Mouse (Mus musculus) layer of hippocampus, postnatal 14 days (tissue): Measurements from ENCODE around the gene Ndufa4l2. TPM values are rescaled to one million over a fixed set of nuclear protein-coding genes. Genes with fewer than 3 reads are reported as not detected.

Source experiments
- DNase-seq, 2 experiments: peaks; one replicate each; pipeline ENCODE4 v3.0.0; 2021 to 2022; ENCODE audit warnings: low spot score in 2 of 2, mixed read lengths in 1 of 2
- long read RNA-seq, 2 experiments: library from polyadenylated mRNA; stranded (forward); transcript quantifications; one replicate each; pipeline ENCODE4 v2.0.0; 2021
- total RNA-seq, 2 experiments: library from RNA; stranded (reverse); gene quantifications; 2 replicates each; pipeline ENCODE4 v1.2.3; 2021

The Ndufa4l2 gene
- 1 to 10 TPM; 4.8 to 6.9 TPM for total RNA-seq
- long read RNA-seq, experiment 1, transcript Ndufa4l2-201 (4 exons, 934 nt) = major isoform, 11 of 12 reads
- long read RNA-seq, experiment 1, partial matches to known transcripts = 0 of 12 reads
- long read RNA-seq, experiment 1, other reads (novel, unspliced or antisense) = 1 of 12 reads
- long read RNA-seq, experiment 2, transcript Ndufa4l2-201 (4 exons, 934 nt) = major isoform, 9 of 12 reads
- long read RNA-seq, experiment 2, partial matches to known transcripts = 0 of 12 reads
- long read RNA-seq, experiment 2, other reads (novel, unspliced or antisense) = 3 of 12 reads

GRCm38 (mm10) chr10:127514764-127515163, at the start of gene Ndufa4l2:
Gene Ndufa4l2, plus strand, starts transcription at chr10:127514967.
- DNase-seq = no peak

DNA sequence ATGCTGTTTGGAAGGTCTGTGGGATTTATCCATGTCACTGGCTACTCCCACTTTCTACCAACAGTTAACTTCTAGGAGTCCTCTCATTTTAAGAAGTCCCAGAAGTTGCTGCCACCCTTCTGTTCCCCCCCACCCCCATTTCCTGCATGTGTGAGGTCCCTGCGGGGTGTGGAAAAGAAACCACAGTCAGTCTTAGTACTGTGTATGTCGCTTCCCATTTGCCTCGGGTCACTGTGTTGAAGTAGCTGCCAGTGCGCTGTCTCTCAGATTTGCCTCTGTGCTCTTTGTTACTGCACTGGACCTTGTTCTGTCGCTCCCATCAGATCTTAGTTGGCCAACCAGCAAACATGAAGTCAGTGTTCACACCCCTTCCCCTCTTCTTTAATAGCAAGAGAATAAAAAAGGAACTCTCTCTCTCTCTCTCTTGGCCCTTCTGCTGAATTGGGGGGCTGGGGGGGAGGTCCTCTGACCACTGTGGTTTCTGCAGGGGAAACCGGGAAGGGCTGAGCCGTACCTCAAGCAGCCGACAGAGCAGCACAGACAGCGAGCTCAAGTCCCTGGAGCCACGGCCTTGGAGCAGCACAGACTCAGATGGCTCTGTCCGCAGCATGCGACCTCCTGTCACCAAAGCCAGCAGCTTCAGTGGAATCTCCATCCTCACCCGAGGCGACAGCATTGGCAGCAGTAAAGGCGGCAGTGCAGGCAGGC, 43.3 kb upstream of the Ndufa4l2 start:
- no peak for DNase-seq

- no peak for DNase-seq
Measured at GRCm38 (mm10) chr10:127472722-127473121, 42.0 kb upstream of the Ndufa4l2 start.

GRCm38 (mm10) chr10:127475175-127475574, 39.6 kb upstream of the Ndufa4l2 start:
- no peak for DNase-seq

- no peak for DNase-seq
Measured at GRCm38 (mm10) chr10:127476541-127476940, 38.2 kb upstream of the Ndufa4l2 start.

- DNase-seq = no peak
Measured at GRCm38 (mm10) chr10:127477301-127477700, 37.5 kb upstream of the Ndufa4l2 start.

GRCm38 (mm10) chr10:127479131-127479530, 35.6 kb upstream of the Ndufa4l2 start:
- DNase-seq = peak in 1 of 2 experiments; percentile 44

DNA sequence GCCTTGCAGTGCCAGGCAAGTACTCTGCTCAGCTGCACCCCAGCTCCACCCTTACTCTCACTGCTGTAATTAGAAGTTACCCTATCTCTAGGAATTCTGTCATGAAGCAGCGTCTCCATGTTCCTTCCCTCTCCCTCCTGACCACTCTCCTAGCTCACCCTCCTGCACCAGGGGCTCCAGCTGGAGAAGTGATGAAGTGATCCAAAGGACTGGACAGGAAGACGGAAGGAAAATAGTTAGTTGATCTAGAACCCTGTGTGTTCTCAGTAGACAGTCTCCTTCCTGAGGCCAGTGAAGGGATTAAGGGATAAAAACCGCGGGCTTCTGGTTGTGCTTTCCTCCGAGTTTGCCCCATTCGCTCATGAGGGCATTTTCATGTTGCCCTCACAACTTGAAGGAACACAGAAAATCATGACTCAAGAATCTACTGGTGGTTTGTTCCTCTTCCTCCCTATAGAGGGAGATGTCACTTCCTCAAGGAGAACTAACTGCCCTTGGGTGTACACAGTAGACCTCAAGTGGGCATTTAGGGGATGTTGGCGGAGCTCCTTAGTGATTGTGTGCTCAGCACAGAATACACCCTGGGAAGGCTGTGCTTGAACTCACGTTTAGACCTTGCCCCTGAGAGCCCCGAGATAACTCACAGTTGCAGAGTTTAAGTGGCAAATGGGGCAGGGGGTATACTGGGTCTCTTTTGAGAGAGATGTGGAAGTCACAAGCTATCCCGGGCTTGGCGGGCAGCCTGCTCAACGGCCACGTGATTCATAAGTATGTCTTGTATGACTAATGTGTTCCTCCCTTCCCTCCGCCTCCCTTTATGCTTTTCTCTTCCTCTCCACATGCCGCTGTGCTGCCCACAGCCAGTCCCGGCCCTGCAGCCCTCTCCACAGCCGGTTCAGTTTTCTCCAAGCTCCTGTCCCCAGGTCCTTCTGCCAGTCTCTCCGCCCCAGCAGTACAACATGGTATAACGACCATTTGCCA, 33.6 kb upstream of the Ndufa4l2 start:
- peak in 1 of 2 experiments; percentile 42 for DNase-seq

DNA sequence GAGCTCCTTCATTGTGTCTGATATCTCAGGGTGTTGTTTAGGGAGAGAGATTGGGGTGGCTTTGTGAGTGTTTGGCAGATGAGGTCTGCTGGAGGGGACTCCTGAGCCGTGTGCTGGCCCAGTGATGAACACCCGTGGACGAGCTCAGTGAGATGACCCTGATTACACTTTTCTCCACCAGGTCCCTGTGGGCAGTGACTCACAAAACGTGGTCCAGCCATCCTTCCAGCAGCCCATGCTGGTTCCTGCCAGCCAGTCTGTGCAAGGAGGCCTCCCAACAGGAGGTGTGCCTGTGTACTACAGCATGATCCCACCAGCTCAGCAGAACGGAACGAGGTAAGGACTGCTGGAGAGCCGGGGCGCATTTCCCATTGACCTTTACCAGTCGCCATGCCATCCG, 29.5 kb upstream of the Ndufa4l2 start:
- DNase-seq = no peak

GRCm38 (mm10) chr10:127488856-127489255, 25.9 kb upstream of the Ndufa4l2 start:
- no peak for DNase-seq

DNA sequence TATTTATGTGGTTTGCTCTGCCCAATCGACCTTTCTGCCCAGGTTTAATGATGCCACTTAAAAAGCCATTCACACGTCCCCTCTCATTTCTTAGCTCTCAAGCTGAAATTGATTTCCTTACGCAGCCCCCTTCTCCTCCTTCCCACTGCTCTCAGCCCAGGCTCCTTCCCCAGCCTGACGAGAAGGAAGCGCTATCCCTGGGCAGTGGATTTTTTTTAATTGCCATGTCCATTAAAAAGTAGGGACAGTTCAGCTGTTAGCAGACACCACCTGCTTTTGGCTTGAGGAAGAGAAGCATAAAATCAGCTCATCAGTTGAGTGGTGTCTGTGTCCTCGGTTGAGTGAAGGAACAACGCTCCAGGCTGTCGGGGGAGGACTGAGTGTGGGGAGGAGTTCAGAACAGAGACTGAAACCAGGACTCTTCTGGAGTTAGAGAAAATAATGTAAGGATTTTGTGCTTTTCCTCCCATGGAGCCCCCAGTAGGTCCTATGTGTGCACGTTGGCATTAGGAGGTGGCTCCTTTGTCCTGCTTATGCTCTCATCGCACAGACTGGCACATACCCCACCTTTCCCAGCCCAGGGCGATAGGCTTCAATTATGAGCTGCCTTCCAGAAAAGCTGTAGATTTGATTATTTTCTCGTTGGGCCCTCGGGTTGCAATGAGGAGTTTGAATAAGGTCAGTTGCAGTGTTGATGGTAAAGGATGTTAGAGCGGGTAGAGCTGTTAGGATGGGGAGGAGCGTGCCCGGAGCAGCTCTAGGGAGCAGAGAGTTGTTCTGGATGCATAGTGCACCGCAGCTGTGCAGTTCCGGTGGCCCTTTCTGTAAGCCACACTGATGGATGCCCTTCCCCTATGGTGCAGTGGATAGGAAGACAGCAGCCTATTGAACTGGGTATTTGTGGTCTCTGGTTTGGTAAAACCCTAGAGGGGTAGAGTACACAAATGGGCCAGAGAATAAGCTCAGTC, 24.3 kb upstream of the Ndufa4l2 start:
- DNase-seq = no peak

DNA sequence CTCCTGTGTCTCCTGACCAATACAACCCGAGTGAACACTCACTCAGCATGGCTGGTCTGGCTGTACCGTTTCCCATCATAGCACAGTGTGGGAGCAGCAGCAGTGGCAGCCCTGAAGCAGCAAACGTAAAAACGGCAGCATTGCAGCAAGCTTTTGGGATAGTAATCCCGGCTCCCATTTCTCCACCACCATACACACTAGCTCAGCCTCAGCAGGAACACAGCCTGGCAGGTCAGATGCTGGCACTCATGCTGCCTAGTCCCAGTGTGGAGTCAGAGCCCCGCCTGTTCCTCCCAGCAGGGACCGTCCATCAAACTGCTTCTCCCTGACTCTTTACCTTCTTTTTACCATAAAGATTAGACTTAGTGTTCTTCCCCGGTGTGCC, 23.6 kb upstream of the Ndufa4l2 start:
- no peak for DNase-seq

DNA sequence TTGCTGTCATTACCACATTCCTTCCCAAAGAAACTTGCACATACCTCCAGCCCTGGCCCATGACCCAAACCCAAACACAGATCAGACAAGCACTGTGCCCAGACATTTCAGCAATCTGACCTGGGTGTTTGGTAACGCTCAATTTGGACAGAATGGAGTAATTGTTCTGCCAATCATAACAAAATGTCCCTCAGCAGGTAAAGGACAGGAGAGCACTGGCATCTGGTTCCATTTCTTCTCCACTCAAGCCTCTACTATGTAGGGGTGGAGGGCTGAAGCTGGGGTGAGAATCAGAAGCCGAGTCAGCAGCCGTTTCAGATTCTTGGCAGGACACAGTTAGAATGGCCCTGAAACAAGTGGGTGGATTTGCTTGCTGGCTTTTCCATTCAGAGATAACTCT, 22.6 kb upstream of the Ndufa4l2 start:
- DNase-seq = no peak

DNA sequence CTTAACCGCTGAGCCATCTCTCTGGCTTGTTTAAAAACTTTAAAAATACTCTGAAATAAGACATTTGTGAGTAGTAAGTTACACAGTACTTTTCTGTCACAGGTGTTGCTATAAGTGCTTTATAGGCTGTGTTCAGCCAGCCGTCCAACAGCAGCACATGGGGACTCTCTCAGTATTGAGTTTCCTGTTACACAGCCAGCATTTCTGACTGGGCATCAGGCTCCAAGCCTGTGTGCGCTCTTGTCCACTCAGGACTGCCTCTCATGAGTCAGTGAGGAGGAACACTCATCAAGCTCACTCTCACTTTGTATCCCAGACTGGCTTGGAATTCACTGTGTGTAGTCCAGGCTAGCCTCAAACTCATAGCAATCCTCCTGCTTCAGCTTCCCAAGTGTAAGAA, 18.6 kb upstream of the Ndufa4l2 start:
- no peak for DNase-seq

GRCm38 (mm10) chr10:127499516-127499915, 15.3 kb upstream of the Ndufa4l2 start:
- no peak for DNase-seq

- no peak for DNase-seq
Measured at GRCm38 (mm10) chr10:127500042-127500441, 14.7 kb upstream of the Ndufa4l2 start.

- no peak for DNase-seq
Measured at GRCm38 (mm10) chr10:127500894-127501893, 13.6 kb upstream of the Ndufa4l2 start, which contains the start of gene Stac3. Gene Stac3, plus strand, starts transcription at chr10:127501686.

GRCm38 (mm10) chr10:127508239-127508638, 6.5 kb upstream of the Ndufa4l2 start:
- DNase-seq = peak; percentile 78 to 81
